Mouse (Mus musculus) heart, adult 2 months (tissue): ENCODE measurements at regions not wholly inside any gene's neighbourhood (a gene's known extent, or its start where the extent isn't known, plus 50 kb on each side); places are given as distances from the start of the nearest gene placed in this dataset.

Experiments
- CTCF ChIP-seq: fragments of 200-600 bp; IDR thresholded peaks from 2 replicates; pipeline ENCODE4 v1.8.1; 2022; ENCODE audit warnings: antibody characterized with exemption, mild to moderate bottlenecking, moderate library complexity
- EP300 ChIP-seq: fragments of 200-500 bp; IDR thresholded peaks from 2 replicates; pipeline ENCODE4 v1.6.1; 2011; ENCODE audit warnings: low read depth, low read length, control low read depth; ENCODE audit not compliant: insufficient read depth
- POLR2A ChIP-seq: fragments of 200-500 bp; IDR thresholded peaks from 2 replicates; pipeline ENCODE4 v1.6.1; 2011; ENCODE audit warnings: mild to moderate bottlenecking, low read depth, low read length, control low read depth; ENCODE audit not compliant: insufficient read depth

DNA sequence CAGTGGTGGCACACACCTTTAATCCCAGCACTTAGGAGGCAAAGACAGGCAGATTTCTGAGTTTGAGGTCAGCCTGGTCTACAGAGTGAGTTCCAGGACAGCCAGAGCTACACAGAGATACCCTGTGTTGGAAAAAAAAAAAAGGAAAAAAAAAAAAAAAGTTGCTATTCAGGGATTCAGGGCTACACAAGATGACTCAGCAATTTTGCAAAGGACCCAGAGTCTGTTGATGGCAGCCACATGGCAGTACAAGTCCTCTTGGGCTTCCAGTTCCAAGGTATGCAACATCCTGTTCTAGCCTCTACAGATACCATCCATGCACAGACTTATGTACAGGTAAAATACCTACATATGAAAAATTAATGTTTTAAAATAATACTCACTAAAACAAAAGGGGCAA is 515.9 kb downstream of the Car8 start:
- no peak for TF ChIP-seq CTCF
- TF ChIP-seq POLR2A = no peak
- TF ChIP-seq EP300 = no peak
